Mouse (Mus musculus) colon, adult 2 months (tissue): ENCODE results near the gene Vmn2r63. TPM values are rescaled to one million over a fixed set of nuclear protein-coding genes. Genes with fewer than 3 reads are reported as not detected.

Experiments used
- polyA plus RNA-seq: library from polyadenylated mRNA; depleted of rRNA; stranded (reverse); fragments of >200 nt; gene quantifications from 2 replicates; pipeline ENCODE4 v1.2.3, GENCODE M21; 2012; rRNA removed

The Vmn2r63 gene
- not detected in 2 replicates for polyA plus RNA-seq

GRCm38 (mm10) chr7:42933722-42934121 lies at the start of gene Vmn2r63:
Gene Vmn2r63, minus strand, starts transcription at chr7:42933822.

DNA sequence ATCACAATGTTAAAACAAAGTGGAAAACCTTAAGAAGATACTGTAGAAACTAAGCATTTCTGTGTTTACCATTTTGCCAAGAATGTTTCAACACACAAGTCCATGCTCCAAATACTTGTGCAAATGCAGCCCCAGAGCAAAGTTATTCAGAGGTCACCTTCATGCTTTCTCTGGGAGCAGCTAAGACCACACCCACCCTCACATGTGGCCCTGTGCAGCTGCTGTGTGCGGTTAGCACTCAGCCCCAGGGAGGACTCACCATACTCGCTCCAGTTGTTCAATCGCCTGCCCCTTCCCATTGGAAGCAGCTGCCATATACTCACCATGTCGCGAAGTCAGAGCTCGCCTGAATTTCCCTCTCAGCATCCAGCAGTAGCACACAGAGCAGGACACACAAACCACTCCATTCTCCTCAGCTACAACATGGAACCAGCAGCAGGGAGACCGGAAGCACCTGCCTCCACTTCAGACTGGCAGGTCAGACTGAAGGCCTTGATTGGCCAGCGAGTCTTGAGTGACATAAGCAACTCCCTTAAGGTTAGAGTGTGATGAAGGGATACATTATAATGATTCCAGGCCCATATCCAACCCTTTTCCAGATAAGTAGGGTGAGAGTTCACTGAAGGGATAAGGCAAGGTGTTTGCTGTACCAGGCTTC lies 66.7 kb downstream of the Vmn2r63 start, which contains the start of gene Gm2381:
Gene Gm2381 (minus strand): TSS at position 434 of the 658 bp plus-strand sequence.

Other genes starting within 250 kb of the Vmn2r63 start
- 0.27 and 0.35 TPM in 2 replicates for gene Zfp975, start 241.1 kb downstream of the Vmn2r63 start, polyA plus RNA-seq
- gene Gm17067, start 206.8 kb downstream of the Vmn2r63 start, polyA plus RNA-seq: not detected in 2 replicates
- gene Vmn2r62, start 140.3 kb downstream of the Vmn2r63 start, polyA plus RNA-seq: not detected in 2 replicates
- not detected in 2 replicates for gene Gm2381, start 66.6 kb downstream of the Vmn2r63 start, polyA plus RNA-seq
- not detected in 2 replicates for gene Gm9268, start 84.9 kb upstream of the Vmn2r63 start, polyA plus RNA-seq
- not detected in 2 replicates for gene Zfp936, start 180.4 kb upstream of the Vmn2r63 start, polyA plus RNA-seq